Mouse (Mus musculus): ENCODE measurements around the gene Taf11.

DNA sequence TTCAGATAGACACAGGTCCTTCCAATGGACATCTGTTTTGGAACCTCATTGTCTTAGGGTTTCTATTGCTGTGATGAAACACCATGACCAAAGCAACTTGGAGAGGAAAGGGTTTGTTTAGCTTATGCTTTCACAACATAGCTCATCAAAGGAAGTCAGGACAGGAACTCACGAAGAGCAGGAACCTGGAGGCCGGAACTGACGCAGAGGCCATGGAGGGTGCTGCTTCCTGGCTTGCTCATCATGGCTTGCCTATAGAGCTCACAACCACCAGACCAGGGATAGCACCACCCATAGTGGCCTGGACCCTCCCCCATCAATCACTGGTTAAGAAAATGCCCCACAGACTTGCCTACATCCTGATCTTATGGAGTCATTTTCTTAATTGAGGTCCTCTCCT lies 25.4 kb upstream of the Taf11 start:
- no peak for TF ChIP-seq CTCF (IDR thresholded peaks at IDR 0.05; ENCODE audit: low read depth, low read length)
- no peak for TF ChIP-seq POLR2A (IDR thresholded peaks at IDR 0.05; ENCODE audit: extremely low read depth, insufficient read depth, low read length)
